Mouse (Mus musculus) hindlimb bud, embryonic 11.5 days (tissue): ENCODE data around the gene Tbx1.
A peak's percentile ranks its signal among the peaks of the same experiment; 100 is the strongest.
"Not testable (repeated sequence)": the region's sequence is repeated elsewhere in the genome, so short reads cannot be mapped to it uniquely, and the experiment has no call there.

Experiments used
- DNase-seq: peaks from one replicate; pipeline ENCODE4 v3.0.0-alpha.2; 2012; ENCODE audit warnings: low read depth, low spot score; ENCODE audit errors: extremely low spot score

Tbx1 gene

DNA sequence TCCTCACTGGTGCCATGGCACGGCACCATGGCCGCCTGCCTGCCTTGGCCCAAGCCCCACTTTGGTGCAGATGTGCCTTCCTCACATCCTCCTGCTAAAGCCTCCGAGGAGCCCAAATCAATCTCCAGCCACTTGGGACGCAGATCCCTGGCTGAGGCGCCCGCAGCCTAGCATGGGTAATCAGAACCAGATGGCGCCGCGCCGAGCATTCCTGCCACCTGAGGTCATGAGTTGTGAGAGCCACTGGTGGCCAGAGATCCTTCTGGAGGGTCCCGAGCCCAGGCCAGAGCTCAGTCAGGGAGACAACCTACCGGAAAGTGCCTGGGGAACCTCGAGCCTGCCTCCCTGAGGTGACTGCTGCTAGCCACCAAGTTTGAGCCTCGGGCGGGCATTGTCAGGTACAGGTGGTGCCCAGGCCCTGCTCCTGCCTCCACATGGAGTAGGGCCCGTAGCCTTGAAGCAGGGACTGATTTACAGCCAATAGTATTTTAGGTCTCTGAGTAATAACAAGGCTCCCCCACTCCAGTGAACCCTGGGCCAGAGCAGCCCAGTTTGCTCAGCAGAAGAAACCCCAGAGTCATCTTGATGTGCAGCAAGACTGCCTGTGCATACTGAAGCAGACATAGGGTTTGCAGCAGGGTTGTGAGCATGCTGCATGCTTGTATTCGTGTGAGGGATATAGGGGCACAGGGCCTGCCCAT is 35.1 kb downstream of the Tbx1 start:
- peak; percentile 73 for DNase-seq

DNA sequence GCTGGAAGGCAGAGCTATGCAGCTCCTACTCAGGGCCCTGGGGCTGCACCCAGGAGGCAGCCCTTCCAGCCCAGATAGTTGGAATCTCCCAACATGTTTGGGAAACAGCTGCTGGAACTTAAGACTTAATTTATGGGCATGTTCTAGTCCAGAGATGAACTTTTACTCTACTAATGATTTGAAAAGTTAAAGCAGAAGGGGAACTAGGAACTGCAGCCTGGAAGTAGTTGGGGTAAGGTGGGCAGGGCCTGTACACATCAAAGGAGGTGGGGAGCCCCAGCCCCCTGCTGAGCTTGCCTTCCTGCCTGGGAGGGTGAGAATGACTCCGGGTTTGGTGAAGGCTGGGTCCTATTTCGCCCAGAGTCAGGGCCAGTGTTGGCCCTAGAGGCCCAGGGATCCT is 35.8 kb downstream of the Tbx1 start:
- DNase-seq, result no peak

DNA sequence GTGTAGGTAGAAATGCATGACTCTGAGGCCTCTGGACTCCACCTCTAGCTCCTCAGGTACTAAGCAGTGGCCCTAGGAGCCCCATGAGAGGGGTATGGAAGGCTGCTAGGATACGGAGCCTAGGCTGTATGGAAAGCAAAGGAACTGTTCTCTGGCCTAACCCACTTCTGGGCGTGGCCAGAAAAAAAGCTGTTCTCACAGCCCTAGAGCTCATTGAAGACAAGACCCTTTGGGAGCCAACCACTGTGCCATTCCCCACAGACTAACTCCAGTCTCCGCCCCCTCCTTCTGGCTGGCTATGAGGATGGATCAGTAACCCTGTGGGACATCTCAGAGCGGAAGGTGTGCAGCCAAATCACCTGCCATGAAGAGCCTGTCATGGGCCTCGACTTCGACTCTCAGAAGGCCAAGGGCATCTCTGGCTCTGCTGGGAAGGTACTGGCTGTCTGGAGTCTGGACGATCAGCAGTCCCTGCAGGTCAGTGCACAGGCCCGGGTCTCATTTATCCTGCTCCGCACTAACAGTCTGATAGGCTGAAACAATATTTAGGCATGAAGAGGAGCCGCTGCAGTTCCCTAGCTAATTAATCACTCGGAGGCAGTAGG is 38.3 kb downstream of the Tbx1 start:
- no peak for DNase-seq

DNA sequence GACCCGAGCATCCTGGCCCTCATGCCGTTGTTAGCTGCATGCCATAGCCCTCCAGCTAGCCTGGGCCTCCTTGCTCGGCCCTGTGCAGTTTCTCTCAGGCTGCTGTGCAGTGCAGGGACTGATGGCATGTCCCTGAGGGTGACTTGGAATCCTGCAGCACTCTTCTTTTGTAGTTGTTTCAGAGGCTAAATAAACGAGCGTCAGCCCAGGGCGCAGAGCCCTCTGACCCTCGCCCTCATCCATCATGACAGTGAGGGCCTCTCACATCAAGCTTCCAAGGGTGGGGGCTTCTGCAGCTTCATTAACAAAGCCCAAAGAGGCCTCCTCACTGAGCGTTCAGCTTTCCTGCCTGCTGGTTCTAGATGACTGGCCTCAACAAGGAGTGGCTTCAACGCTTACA is 38.9 kb downstream of the Tbx1 start:
- DNase-seq, result no peak

DNA sequence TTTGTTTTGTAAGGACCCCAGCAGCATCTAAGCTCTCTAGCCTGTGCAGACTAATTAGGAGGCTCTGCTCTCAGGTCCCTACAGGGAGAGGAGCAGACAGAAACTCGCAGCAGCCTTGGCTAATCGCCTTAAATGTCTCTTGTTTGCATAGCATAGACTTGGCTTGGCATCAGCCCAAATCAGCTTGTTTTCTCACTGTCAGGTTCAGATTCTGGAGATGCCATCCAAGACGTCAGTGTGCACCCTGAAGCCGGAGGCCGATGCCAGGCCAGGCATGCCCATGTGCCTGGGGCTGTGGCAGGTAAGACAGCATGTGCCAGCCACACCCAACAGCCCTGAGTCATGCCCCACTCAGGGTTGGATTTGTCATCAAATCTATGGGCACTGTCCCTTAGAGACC is 42.6 kb downstream of the Tbx1 start:
- no peak for DNase-seq

DNA sequence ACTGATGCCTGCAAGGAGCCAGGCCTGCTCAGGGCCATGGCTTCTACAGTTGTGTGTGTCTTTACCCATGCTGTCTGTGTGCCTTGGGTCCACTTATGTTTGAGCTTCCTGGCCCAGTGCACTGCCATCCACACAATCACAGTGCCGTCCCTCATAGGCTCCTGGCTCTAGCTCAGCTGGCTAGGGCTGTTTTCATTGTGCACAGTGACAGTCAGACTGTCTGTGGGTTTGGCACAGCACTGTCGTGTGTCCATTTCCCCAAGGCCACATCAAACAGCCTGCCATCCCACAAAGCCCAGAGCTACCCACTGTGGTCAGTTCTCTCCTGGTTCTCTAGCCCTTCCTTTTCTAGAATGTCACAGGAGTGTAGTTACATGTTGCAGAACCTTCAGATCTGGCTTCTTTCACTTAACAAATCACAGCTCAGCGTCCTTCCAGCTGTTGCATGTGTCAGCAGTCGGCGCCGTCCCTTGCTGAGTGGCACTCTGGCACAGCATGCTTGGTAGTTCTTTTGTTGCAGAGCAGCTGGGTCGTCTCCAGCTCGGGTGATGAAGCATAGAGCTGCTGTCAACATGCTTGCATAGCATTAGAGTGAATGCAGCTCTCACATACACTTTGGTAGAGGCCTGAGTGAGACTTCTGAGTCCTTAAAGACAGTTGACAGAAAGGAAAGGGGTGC is 47.2 kb downstream of the Tbx1 start:
- DNase-seq, result no peak

DNA sequence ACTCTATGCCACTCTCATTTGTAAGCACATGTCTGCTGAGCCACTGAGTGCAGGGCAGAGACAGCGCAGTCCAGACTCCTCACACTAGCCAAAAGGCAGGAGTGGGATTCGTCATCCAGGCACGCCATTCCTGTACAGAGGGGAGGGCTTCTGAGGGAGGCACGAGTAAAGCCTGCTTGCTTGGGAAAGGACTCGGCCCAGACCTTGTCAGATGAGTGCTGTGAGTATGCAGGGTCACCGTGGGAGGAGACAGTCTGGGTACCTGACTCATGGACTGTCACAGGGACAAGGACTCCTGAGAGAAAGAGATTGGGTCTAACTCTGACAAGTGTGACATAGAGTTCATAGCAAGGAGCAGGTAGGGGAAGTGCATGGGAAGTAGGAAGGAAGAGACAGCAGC is 51.2 kb downstream of the Tbx1 start:
- no peak for DNase-seq

DNA sequence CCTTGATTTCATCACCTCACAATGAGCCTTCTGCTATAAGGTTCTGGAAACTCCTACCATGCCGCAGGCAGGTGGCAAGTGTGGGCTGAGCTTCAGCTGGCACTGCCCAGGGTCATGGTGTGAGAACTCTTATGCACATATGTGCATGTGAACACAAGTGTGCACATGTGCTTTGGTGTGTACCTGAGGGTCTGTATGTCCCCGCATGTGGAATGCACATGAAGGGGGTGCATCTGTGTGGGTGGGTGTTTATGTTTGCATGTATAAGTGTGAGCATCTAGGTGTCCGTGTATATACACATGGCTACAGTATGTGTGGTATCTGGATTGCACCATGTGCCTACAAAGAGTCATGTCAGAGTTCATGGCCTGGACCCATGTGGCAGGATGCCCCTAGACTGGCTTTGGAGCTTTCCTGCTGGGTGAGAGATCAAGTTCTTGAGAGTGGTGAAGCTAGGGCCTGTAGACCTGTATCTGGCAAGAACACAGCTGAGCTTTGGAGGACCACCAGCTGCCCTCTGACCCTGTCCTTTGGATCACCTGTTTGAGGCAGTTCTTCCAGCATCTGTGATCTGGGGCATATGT is 53.0 kb downstream of the Tbx1 start:
- DNase-seq, result no peak

DNA sequence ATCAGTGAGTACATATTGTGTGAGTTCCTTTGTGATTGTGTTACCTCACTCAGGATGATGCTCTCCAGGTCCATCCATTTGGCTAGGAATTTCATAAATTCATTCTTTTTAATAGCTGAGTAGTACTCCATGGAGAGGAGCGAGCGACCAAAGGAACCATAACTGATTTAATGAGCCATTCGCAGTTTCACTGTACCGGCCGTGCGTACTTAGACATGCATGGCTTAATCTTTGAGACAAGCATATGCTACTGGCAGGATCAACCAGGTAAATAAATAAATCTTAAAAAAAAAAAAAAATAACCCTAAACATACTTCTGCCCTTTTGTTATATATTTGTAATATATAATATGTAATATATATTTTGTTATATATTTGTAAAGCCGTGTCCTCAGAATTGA is 57.4 kb downstream of the Tbx1 start:
- not testable (repeated sequence) for DNase-seq
